Mouse (Mus musculus): Measurements from ENCODE around the gene Myocos. TPM values are rescaled to one million over a fixed set of nuclear protein-coding genes. Genes with fewer than 3 reads are reported as not detected.
"Not testable (repeated sequence)": the region's sequence is repeated elsewhere in the genome, so short reads cannot be mapped to it uniquely, and the experiment has no call there.

Gene Myocos
- polyA plus RNA-seq, 1 experiment from 2014 or later = not detected

DNA sequence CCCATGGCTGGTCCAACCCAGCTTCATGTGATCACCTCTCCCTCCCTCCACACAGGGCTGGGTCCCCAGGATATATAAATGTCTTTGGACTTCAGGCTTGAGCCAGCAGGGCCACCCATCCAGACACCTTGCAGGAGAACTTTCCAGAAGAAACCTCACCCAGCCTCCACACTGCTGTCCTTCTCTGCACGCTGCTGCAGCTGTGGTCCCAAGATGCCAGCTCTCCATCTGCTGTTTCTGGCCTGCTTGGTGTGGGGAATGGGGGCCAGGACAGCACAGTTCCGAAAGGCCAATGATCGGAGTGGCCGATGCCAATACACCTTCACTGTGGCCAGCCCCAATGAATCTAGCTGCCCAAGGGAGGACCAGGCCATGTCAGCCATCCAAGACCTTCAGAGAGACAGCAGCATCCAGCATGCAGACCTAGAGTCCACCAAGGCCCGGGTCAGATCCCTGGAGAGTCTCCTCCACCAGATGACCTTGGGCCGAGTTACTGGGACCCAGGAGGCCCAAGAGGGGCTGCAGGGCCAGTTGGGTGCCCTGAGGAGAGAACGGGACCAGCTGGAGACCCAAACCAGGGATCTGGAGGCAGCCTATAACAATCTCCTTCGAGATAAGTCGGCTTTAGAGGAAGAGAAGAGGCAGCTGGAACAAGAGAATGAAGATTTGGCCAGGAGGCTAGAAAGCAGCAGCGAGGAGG, 18.8 kb downstream of the Myocos start, which contains the start of gene Myoc:
TSS of gene Myoc (plus strand) at position 105 of the 700 bp plus-strand sequence.
- H3K36me3 ChIP-seq (replicated peaks; ENCODE audit: insufficient read depth, low read length) = no peaks in the 10 kb centered on the region
- H3K9ac ChIP-seq (replicated peaks) = no peak within 1 kb of the TSS
- DNase-seq = no peak
- H3K4me2 ChIP-seq (ENCODE audit: low read depth, low read length) = no peak within 1 kb of the TSS
- 70% methylated on average over 10 of the region's 10 CpGs for WGBS (ENCODE audit: insufficient replicate concordance)
- H3K4me3 ChIP-seq (ENCODE audit: low read depth, low read length) = no peak within 1 kb of the TSS
- no peak for TF ChIP-seq CTCF (IDR thresholded peaks at IDR 0.05; ENCODE audit: low read depth)
- no peak for TF ChIP-seq EP300 (IDR thresholded peaks at IDR 0.05; ENCODE audit: low read depth)
- no peaks in the 10 kb centered on the region for H3K27me3 ChIP-seq (ENCODE audit: insufficient read depth, low read length)
- ATAC-seq = no peak
- no peak within 1 kb of the TSS for H3K27ac ChIP-seq (ENCODE audit: low read depth)
- no peaks in the 10 kb centered on the region for H3K4me1 ChIP-seq (ENCODE audit: insufficient read depth)
- H3K9me3 ChIP-seq (ENCODE audit: low read length) = no peaks in the 10 kb centered on the region

DNA sequence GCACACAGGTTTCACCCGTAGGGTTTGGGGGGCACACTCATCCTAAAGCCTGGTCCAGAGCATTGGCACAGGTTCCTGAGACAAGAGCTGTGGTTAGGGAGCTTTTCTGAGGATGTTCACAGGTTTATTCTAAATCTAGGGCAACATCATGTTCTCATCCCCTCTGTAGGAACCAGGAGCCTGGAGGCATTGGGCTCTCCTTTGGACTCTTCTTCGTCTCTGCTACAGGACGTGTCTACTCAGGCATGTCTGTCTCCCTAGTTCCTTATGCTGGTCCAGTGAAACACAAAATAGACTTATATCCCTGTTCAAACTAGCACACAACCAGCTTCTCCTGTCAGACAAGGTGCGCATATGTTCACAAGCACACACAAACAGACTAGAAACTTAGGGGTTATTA, 19.5 kb downstream of the Myocos start:
- DNase-seq (no peak), ATAC-seq (no peak)
- no peaks in the 10 kb centered on the region for H3K36me3 ChIP-seq (replicated peaks; ENCODE audit: insufficient read depth, low read length)
- TF ChIP-seq CTCF (IDR thresholded peaks at IDR 0.05; ENCODE audit: low read depth) (no peak), EP300 (IDR thresholded peaks at IDR 0.05; ENCODE audit: low read depth) (no peak)
- H3K9me3 ChIP-seq (ENCODE audit: low read length) = no peaks in the 10 kb centered on the region
- H3K4me2 ChIP-seq (ENCODE audit: low read depth, low read length) = no peak overlapping the region
- H3K27me3 ChIP-seq (ENCODE audit: insufficient read depth, low read length) = no peaks in the 10 kb centered on the region
- no peak overlapping the region for H3K27ac ChIP-seq (ENCODE audit: low read depth)
- H3K4me1 ChIP-seq (ENCODE audit: insufficient read depth) = no peaks in the 10 kb centered on the region
- no peak overlapping the region for H3K4me3 ChIP-seq (ENCODE audit: low read depth, low read length)
- no peak overlapping the region for H3K9ac ChIP-seq (replicated peaks)
- WGBS (ENCODE audit: insufficient replicate concordance) = 76% methylated on average over 4 of the region's 4 CpGs

DNA sequence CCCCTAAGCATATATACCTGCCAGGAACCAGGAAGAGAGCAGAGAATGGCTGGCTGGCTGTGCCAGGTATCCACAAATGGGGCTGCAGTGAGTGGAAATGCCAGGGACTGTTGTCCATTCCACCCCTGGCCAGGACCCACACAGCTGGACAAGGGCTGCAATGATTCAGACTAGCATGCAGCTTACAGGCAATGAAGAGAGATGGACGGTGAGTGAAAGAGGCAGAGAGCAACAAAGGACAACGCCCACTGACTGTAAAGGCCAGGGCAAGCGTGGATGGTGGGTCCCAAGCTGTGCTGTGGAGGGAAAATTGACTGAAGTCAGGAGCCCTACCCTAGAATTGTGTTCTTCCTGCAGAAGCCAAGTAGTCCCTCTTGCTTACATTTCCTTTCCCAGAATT, 21.5 kb downstream of the Myocos start:
- no peak overlapping the region for H3K4me2 ChIP-seq (ENCODE audit: low read depth, low read length)
- no peak overlapping the region for H3K4me3 ChIP-seq (ENCODE audit: low read depth, low read length)
- ATAC-seq (no peak), DNase-seq (no peak)
- no peaks in the 10 kb centered on the region for H3K4me1 ChIP-seq (ENCODE audit: insufficient read depth)
- 64% methylated on average over 3 of the region's 3 CpGs for WGBS (ENCODE audit: insufficient replicate concordance)
- no peaks in the 10 kb centered on the region; the same call in 1 of the 2 replicates for H3K9me3 ChIP-seq (ENCODE audit: low read length)
- no peaks in the 10 kb centered on the region for H3K27me3 ChIP-seq (ENCODE audit: insufficient read depth, low read length)
- no peak overlapping the region for H3K9ac ChIP-seq (replicated peaks)
- TF ChIP-seq EP300 (IDR thresholded peaks at IDR 0.05; ENCODE audit: low read depth) (no peak), CTCF (IDR thresholded peaks at IDR 0.05; ENCODE audit: low read depth) (no peak)
- no peaks in the 10 kb centered on the region for H3K36me3 ChIP-seq (replicated peaks; ENCODE audit: insufficient read depth, low read length)
- no peak overlapping the region for H3K27ac ChIP-seq (ENCODE audit: low read depth)

DNA sequence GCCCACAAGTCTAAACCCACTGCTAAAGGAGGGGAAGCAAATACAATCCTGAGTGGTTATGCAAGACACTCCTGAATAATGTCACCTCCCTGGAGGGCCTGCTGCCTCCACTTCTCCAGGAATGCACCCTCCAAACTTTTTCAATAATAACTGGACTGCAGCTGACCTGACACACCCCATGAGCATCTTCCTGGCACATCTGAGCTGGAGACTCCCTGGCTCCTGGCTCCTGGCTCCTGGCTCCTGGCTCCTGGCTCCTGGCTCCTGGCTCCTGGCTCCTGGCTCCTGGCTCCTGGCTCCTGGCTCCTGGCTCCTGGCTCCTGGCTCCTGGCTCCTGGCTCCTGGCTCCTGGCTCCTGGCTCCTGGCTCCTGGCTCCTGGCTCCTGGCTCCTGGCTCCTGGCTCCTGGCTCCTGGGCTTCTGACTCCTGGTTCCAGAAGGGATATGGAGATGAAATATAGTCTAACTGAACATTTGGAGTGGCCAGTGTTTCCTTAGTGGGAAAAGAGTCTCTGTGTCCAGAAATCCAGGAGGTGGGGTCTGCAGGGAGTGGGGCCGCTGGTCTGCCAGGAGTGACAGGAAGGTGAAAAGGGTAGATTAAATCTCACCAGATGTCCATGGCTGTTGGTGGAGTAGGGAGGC, 22.6 kb downstream of the Myocos start:
- not testable (repeated sequence) for H3K9me3 ChIP-seq (ENCODE audit: low read length); H3K4me2 ChIP-seq (ENCODE audit: low read depth, low read length); H3K36me3 ChIP-seq (replicated peaks; ENCODE audit: insufficient read depth, low read length); DNase-seq; H3K27me3 ChIP-seq (ENCODE audit: insufficient read depth, low read length); H3K4me3 ChIP-seq (ENCODE audit: low read depth, low read length); ATAC-seq; H3K27ac ChIP-seq (ENCODE audit: low read depth); H3K9ac ChIP-seq (replicated peaks); H3K4me1 ChIP-seq (ENCODE audit: insufficient read depth)
- WGBS (ENCODE audit: insufficient replicate concordance) = 55% methylated on average over 1 of the region's 1 CpGs

DNA sequence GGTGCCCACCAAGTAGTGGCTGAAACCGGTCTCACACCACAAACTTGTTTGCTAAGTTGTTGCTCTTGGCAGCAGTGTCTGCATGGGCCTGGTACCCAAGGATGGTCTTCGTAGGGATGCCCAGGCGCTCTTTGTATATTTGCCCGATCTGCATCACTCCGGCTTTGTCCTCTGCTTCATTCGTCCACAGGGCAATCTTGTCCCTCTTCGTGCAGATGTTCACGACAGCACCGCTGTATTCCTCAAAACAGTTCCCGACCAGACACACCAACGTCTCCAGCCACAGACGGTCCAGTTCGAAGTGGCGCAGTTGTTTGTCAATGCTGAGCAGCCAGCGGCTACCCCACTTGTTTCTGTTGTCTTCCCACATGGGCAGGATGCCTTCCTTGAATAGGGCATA, 29.7 kb downstream of the Myocos start:
- not testable (repeated sequence) for H3K9ac ChIP-seq (replicated peaks); H3K27ac ChIP-seq (ENCODE audit: low read depth); H3K4me1 ChIP-seq (ENCODE audit: insufficient read depth); DNase-seq; H3K27me3 ChIP-seq (ENCODE audit: insufficient read depth, low read length); H3K9me3 ChIP-seq (ENCODE audit: low read length); H3K4me2 ChIP-seq (ENCODE audit: low read depth, low read length); H3K36me3 ChIP-seq (replicated peaks; ENCODE audit: insufficient read depth, low read length); H3K4me3 ChIP-seq (ENCODE audit: low read depth, low read length); ATAC-seq
- WGBS (ENCODE audit: insufficient replicate concordance) = 88% methylated on average over 15 of the region's 15 CpGs

DNA sequence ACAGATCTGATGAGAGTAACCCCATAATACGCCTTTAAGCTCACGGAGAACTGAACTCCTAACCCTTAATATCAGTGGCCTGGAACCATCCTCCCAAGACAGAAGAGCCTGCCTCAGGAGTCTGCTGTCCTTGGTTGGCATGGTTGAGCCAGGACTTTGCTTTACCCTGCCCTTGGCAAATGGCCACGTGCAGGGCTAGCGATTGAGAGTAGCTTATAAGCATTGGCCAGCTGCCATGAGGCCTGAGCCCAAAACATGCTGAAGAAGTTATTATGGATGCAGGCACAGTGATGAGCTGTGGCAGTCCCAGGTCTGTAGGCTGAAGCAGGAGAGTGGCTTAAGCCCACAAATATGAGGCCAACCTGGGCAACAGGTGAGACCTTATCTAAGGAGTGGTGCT, 30.2 kb downstream of the Myocos start:
- not testable (repeated sequence) for H3K9ac ChIP-seq (replicated peaks); H3K4me2 ChIP-seq (ENCODE audit: low read depth, low read length); H3K4me1 ChIP-seq (ENCODE audit: insufficient read depth); H3K27me3 ChIP-seq (ENCODE audit: insufficient read depth, low read length); DNase-seq; H3K4me3 ChIP-seq (ENCODE audit: low read depth, low read length); ATAC-seq; H3K36me3 ChIP-seq (replicated peaks; ENCODE audit: insufficient read depth, low read length); H3K27ac ChIP-seq (ENCODE audit: low read depth); H3K9me3 ChIP-seq (ENCODE audit: low read length)
- WGBS (ENCODE audit: insufficient replicate concordance) = 83% methylated on average over 4 of the region's 4 CpGs
